Mouse (Mus musculus) embryonic facial prominence, embryonic 11.5 days (tissue): ENCODE measurements around the gene Cblb. TPM values are rescaled to one million over a fixed set of nuclear protein-coding genes. Genes with fewer than 3 reads are reported as not detected.
A peak's percentile ranks its signal among the peaks of the same experiment; 100 is the strongest.

Experiments
- ATAC-seq: fragments of 200-750 bp; cut with Nextera tagmentation; replicated peaks from 2 replicates; pipeline ENCODE4 v1.8.0; 2017; ENCODE audit warnings: low read depth; ENCODE audit not compliant: insufficient number of reproducible peaks, low FRiP score, low TSS enrichment
- DNase-seq: peaks from one replicate; pipeline ENCODE4 v3.0.0-alpha.2; 2015; ENCODE audit warnings: low spot score
- H3K27ac ChIP-seq: fragments of 300-500 bp; sonication (generic); replicated peaks from 2 replicates; pipeline ENCODE4 v1.5.1; 2014; ENCODE audit warnings: mild to moderate bottlenecking, low read depth, low read length, control low read depth
- H3K27me3 ChIP-seq: fragments of 300-500 bp; sonication (generic); 2 replicates; pipeline ENCODE4 v1.6.1; 2014; ENCODE audit warnings: mild to moderate bottlenecking, low read length, moderate library complexity, mixed read lengths; ENCODE audit not compliant: control insufficient read depth, insufficient read depth
- H3K36me3 ChIP-seq: fragments of 300-500 bp; sonication (generic); replicated peaks from 2 replicates; pipeline ENCODE4 v1.6.1; 2014; ENCODE audit warnings: low read depth, mild to moderate bottlenecking, low read length, moderate library complexity, mixed read lengths; ENCODE audit not compliant: control insufficient read depth, insufficient read depth
- H3K4me1 ChIP-seq: fragments of 300-500 bp; sonication (generic); 2 replicates; pipeline ENCODE4 v1.6.1; 2014; ENCODE audit warnings: low read length, mixed read lengths; ENCODE audit not compliant: control insufficient read depth, insufficient read depth
- H3K4me2 ChIP-seq: fragments of 300-500 bp; sonication (generic); 2 replicates; pipeline ENCODE4 v1.6.1; 2014; ENCODE audit warnings: low read depth, mild to moderate bottlenecking, control low read depth, low read length, moderate library complexity
- H3K4me3 ChIP-seq: fragments of 300-500 bp; sonication (generic); 2 replicates; pipeline ENCODE4 v1.5.1; 2014; ENCODE audit warnings: low read depth, low read length, control low read depth
- H3K9ac ChIP-seq: fragments of 300-500 bp; sonication (generic); replicated peaks from 2 replicates; pipeline ENCODE4 v1.6.1; 2014; ENCODE audit warnings: mild to moderate bottlenecking, control low read depth, low read length
- H3K9me3 ChIP-seq: fragments of 300-500 bp; sonication (generic); replicated peaks from 2 replicates; pipeline ENCODE4 v1.6.1; 2016; ENCODE audit warnings: mild to moderate bottlenecking, low read length, inconsistent platforms, mixed read lengths; ENCODE audit not compliant: control insufficient read depth
- WGBS: fragments of 180-500 bp; shearing (Covaris S2); extraction: QIAGEN DNeasy Blood & Tissue Kit; methylation state at CpG from one replicate; pipeline ENCODE4 v1.1.7; 2014; 5-methylcytosine and 5-hydroxymethylcytosine counted together
- polyA plus RNA-seq: library from polyadenylated mRNA; unstranded; fragments of >200 nt; fragmentation: Nextera tagmentation; extraction: Ambion mirVana; gene quantifications from 2 replicates; pipeline ENCODE4 v1.2.1, GENCODE M21; 2014

The Cblb gene
- polyA plus RNA-seq, 1 experiment from 2014 or later, result 30.0 TPM

GRCm38 (mm10) chr16:52194866-52195265 lies 163.8 kb downstream of the Cblb start:
- ATAC-seq (no peak), DNase-seq (no peak)
- Histone ChIP-seq H3K4me1 (no peaks in the 10 kb centered on the region), H3K27me3 (no peaks in the 10 kb centered on the region), H3K4me3 (no peak overlapping the region), H3K36me3 (peaks cover 2% of the 10 kb centered on the region), H3K27ac (no peak overlapping the region), H3K9ac (no peak overlapping the region), H3K4me2 (no peak overlapping the region), H3K9me3 (no peaks in the 10 kb centered on the region)
- 96% methylated on average over 3 of the region's 3 CpGs for WGBS

GRCm38 (mm10) chr16:52200107-52200506 lies 169.1 kb downstream of the Cblb start:
- 87% methylated on average over 7 of the region's 7 CpGs for WGBS
- no peaks in the 10 kb centered on the region; the same call in 1 of the 2 replicates for H3K36me3 ChIP-seq
- ATAC-seq, result no peak

GRCm38 (mm10) chr16:52210844-52211606 lies 180.0 kb downstream of the Cblb start:
- no peaks in the 10 kb centered on the region for H3K4me1 ChIP-seq
- H3K4me3 ChIP-seq, result no peak overlapping the region
- WGBS, result 89% methylated on average over 8 of the region's 8 CpGs
- H3K4me2 ChIP-seq, result no peak overlapping the region
- no peak for ATAC-seq
- no peaks in the 10 kb centered on the region for H3K36me3 ChIP-seq
- H3K27ac ChIP-seq, result no peak overlapping the region
- no peaks in the 10 kb centered on the region for H3K9me3 ChIP-seq
- no peak for DNase-seq
- H3K27me3 ChIP-seq, result no peaks in the 10 kb centered on the region
- H3K9ac ChIP-seq, result no peak overlapping the region

More at GRCm38 (mm10) chr16:52200107-52200506, 169.1 kb downstream of the Cblb start:
- Histone ChIP-seq H3K4me2 (no peak overlapping the region), H3K9ac (no peak overlapping the region), H3K27me3 (no peaks in the 10 kb centered on the region), H3K4me3 (no peak overlapping the region), H3K9me3 (no peaks in the 10 kb centered on the region), H3K27ac (no peak overlapping the region), H3K4me1 (no peaks in the 10 kb centered on the region)
- no peak for DNase-seq

- Histone ChIP-seq H3K4me1 (no peaks in the 10 kb centered on the region), H3K4me2 (no peak overlapping the region), H3K4me3 (no peak overlapping the region), H3K27ac (no peak overlapping the region), H3K27me3 (no peaks in the 10 kb centered on the region), H3K9ac (no peak overlapping the region), H3K9me3 (no peaks in the 10 kb centered on the region), H3K36me3 (no peaks in the 10 kb centered on the region)
- WGBS, result 20% methylated on average over 2 of the region's 2 CpGs
- peak; percentile 65 for DNase-seq
- no peak for ATAC-seq
Measured at GRCm38 (mm10) chr16:52219069-52219468, 188.0 kb downstream of the Cblb start.

- ATAC-seq (no peak), DNase-seq (no peak)
- WGBS, result 69% methylated on average over 4 of the region's 4 CpGs
- Histone ChIP-seq H3K9ac (no peak overlapping the region), H3K4me2 (no peak overlapping the region), H3K27me3 (no peaks in the 10 kb centered on the region), H3K4me3 (no peak overlapping the region), H3K27ac (no peak overlapping the region), H3K36me3 (no peaks in the 10 kb centered on the region), H3K4me1 (no peaks in the 10 kb centered on the region), H3K9me3 (no peaks in the 10 kb centered on the region)
Measured at GRCm38 (mm10) chr16:52222896-52223295, 191.9 kb downstream of the Cblb start.

GRCm38 (mm10) chr16:52229446-52229845 lies 198.4 kb downstream of the Cblb start:
- no peaks in the 10 kb centered on the region for H3K36me3 ChIP-seq
- ATAC-seq (no peak), DNase-seq (no peak)
- no peaks in the 10 kb centered on the region for H3K9me3 ChIP-seq
- no peaks in the 10 kb centered on the region for H3K27me3 ChIP-seq
- no peak overlapping the region for H3K9ac ChIP-seq
- WGBS, result 55% methylated on average over 7 of the region's 7 CpGs
- H3K27ac ChIP-seq, result no peak overlapping the region
- H3K4me2 ChIP-seq, result no peak overlapping the region
- H3K4me1 ChIP-seq, result no peaks in the 10 kb centered on the region
- H3K4me3 ChIP-seq, result no peak overlapping the region

GRCm38 (mm10) chr16:52229930-52230329 lies 198.9 kb downstream of the Cblb start:
- no peak overlapping the region for H3K4me3 ChIP-seq
- 61% methylated on average over 2 of the region's 2 CpGs for WGBS
- H3K9me3 ChIP-seq, result no peaks in the 10 kb centered on the region
- H3K36me3 ChIP-seq, result no peaks in the 10 kb centered on the region
- H3K9ac ChIP-seq, result no peak overlapping the region
- DNase-seq (no peak), ATAC-seq (no peak)
- H3K27me3 ChIP-seq, result no peaks in the 10 kb centered on the region
- no peaks in the 10 kb centered on the region for H3K4me1 ChIP-seq
- no peak overlapping the region for H3K4me2 ChIP-seq
- no peak overlapping the region for H3K27ac ChIP-seq

GRCm38 (mm10) chr16:52242144-52242543 lies 211.1 kb downstream of the Cblb start:
- Histone ChIP-seq H3K9ac (no peak overlapping the region), H3K36me3 (no peaks in the 10 kb centered on the region), H3K4me1 (no peaks in the 10 kb centered on the region), H3K4me2 (no peak overlapping the region), H3K27ac (no peak overlapping the region), H3K27me3 (no peaks in the 10 kb centered on the region), H3K9me3 (no peaks in the 10 kb centered on the region), H3K4me3 (no peak overlapping the region)
- WGBS, result 30% methylated on average over 2 of the region's 2 CpGs
- DNase-seq (peak; percentile 68), ATAC-seq (0 out of 2 replicates have a peak, but pooled peaks have one; percentile 44)
